Mouse (Mus musculus) neural tube, embryonic 11.5 days (tissue): ENCODE measurements around the gene Npnt. TPM values are rescaled to one million over a fixed set of nuclear protein-coding genes. Genes with fewer than 3 reads are reported as not detected.

ENCODE experiments used
- ATAC-seq: fragments of 200-750 bp; cut with Nextera tagmentation; 2 replicates; pipeline ENCODE4 v1.8.0; 2017; ENCODE audit warnings: moderate number of reproducible peaks, mild to moderate bottlenecking, moderate TSS enrichment, moderate library complexity; ENCODE audit not compliant: insufficient read depth, low FRiP score, low TSS enrichment
- DNase-seq: peaks from one replicate; pipeline ENCODE4 v3.0.0-alpha.2; 2015; ENCODE audit warnings: low spot score
- H3K27ac ChIP-seq: fragments of 300-500 bp; sonication (generic); 2 replicates; pipeline ENCODE4 v1.5.1; 2014; ENCODE audit warnings: low read depth, mild to moderate bottlenecking, low read length
- H3K27me3 ChIP-seq: fragments of 300-500 bp; sonication (generic); 2 replicates; pipeline ENCODE4 v1.6.1; 2014; ENCODE audit warnings: mild to moderate bottlenecking, low read length, mixed read lengths; ENCODE audit not compliant: control insufficient read depth, insufficient read depth
- H3K36me3 ChIP-seq: fragments of 300-500 bp; sonication (generic); 2 replicates; pipeline ENCODE4 v1.6.1; 2014; ENCODE audit warnings: mild to moderate bottlenecking, low read length, moderate library complexity, mixed read lengths; ENCODE audit not compliant: control insufficient read depth, insufficient read depth
- H3K4me1 ChIP-seq: fragments of 300-500 bp; sonication (generic); 2 replicates; pipeline ENCODE4 v1.6.1; 2014; ENCODE audit warnings: low read length, mixed read lengths; ENCODE audit not compliant: control insufficient read depth, insufficient read depth
- H3K4me2 ChIP-seq: fragments of 300-500 bp; sonication (generic); 2 replicates; pipeline ENCODE4 v1.6.1; 2014; ENCODE audit warnings: low read depth, mild to moderate bottlenecking, moderate library complexity
- H3K4me3 ChIP-seq: fragments of 300-500 bp; sonication (generic); 2 replicates; pipeline ENCODE4 v1.5.1; 2014; ENCODE audit warnings: low read depth, low read length
- H3K9ac ChIP-seq: fragments of 300-500 bp; sonication (generic); 2 replicates; pipeline ENCODE4 v1.6.1; 2014; ENCODE audit warnings: mild to moderate bottlenecking, low read length
- H3K9me3 ChIP-seq: fragments of 300-500 bp; sonication (generic); 2 replicates; pipeline ENCODE4 v1.6.1; 2016; ENCODE audit warnings: low read length; ENCODE audit not compliant: control insufficient read depth
- whole genome bisulfite sequencing: fragments of 180-500 bp; shearing (Covaris S2); extraction: QIAGEN DNeasy Blood & Tissue Kit; methylation state at CpG from one replicate; pipeline ENCODE4 v1.1.7; 2014; 5-methylcytosine and 5-hydroxymethylcytosine counted together
- polyA plus RNA-seq: library from polyadenylated mRNA; unstranded; fragments of >200 nt; fragmentation: Nextera tagmentation; extraction: Ambion mirVana; gene quantifications from 2 replicates; pipeline ENCODE4 v1.2.1, GENCODE M21; 2014

The Npnt gene
- polyA plus RNA-seq, 1 experiment from 2014 or later: 8.6 TPM

DNA sequence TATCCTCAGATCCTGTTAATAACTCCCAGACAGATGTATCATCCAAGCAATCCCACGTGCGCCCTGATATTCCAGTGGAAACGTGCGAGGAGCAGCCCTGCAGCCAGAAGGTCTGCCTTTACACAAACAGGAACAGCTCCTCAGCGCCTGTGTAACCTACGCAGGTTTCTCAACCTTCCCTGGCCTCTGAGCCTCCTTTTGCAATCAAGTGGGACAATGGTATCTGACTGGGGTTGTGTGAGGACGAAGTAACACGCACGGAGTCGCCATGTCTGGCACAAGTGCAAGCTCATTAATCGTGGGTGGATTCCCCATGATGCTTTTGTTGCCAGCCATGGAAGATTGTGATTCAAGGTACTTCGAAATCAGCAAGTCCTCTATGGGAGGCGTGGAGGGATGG lies 86.2 kb downstream of the Npnt start:
- no peak overlapping the region for H3K9ac ChIP-seq
- H3K4me1 ChIP-seq: no peaks in the 10 kb centered on the region
- no peaks in the 10 kb centered on the region for H3K9me3 ChIP-seq
- H3K27ac ChIP-seq: no peak overlapping the region
- no peaks in the 10 kb centered on the region for H3K27me3 ChIP-seq
- no peak overlapping the region for H3K4me2 ChIP-seq
- 85% methylated on average over 13 of the region's 13 CpGs for WGBS
- H3K36me3 ChIP-seq: no peaks in the 10 kb centered on the region
- no peak overlapping the region for H3K4me3 ChIP-seq
- no peak for DNase-seq
- no peak for ATAC-seq

DNA sequence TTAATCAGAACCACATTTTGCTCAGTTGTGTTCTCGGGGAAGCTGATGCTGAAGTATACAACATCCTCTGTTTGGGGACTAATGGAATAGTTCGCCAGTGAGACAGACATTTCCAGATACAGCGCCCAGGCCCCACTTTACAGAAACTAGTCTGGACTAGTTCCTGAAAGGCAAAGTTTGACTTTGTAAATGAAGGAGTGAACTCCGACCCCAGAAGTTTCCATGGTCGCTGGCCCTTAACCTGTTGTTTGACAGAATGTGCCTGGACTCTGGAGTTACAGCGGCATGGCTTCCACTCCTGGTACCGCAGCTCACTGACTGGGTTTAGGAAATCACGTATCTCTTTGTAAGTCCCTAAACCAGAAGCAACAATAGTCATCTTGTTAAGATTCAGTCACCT lies 89.3 kb downstream of the Npnt start:
- Histone ChIP-seq H3K9me3 (no peaks in the 10 kb centered on the region), H3K27ac (no peak overlapping the region), H3K4me2 (no peak overlapping the region), H3K27me3 (no peaks in the 10 kb centered on the region), H3K4me3 (no peak overlapping the region), H3K4me1 (no peaks in the 10 kb centered on the region), H3K9ac (no peak overlapping the region), H3K36me3 (no peaks in the 10 kb centered on the region)
- 87% methylated on average over 8 of the region's 8 CpGs for WGBS
- DNase-seq (no peak), ATAC-seq (no peak)

DNA sequence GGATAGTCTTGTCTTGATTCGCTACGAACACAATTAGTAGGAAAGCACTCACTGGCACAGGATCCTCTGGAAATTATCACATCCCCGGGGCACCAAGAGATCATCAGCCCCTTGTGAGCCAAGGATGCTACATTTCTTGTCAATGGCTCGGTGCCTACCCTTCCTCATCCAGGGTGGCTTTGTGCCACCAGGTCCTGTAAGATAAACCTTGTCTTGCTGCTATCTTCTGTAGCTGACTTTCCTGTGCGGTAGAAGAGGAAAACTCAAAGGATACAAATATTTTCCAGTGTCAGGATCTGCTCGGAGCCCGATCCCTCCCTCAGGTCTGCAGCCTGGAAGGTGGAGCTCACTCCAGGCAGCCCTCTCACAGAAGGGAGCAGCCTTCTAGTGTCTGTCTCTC lies 90.5 kb downstream of the Npnt start:
- 91% methylated on average over 7 of the region's 7 CpGs for WGBS

DNA sequence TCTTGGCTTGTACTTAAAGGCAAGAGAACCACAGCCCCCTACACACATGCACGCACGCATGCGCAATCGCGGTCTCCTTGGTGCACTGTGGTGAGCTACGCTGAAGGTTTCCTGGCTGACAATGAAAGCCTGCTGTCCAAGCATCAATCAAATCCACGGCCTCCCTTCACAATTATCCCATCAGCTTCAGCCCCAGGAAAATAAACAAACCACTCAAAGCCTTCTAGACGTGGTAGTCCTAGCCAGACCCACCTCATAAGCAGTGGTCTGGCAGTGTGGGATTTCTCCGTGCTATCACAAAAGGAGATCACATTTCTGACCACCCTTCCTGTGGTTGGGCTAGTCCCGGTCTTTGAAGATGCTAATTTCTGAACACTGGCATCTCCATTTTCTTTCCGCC lies 91.2 kb downstream of the Npnt start:
- H3K4me1 ChIP-seq: no peaks in the 10 kb centered on the region
- H3K27ac ChIP-seq: no peak overlapping the region
- no peaks in the 10 kb centered on the region for H3K36me3 ChIP-seq
- WGBS: 73% methylated on average over 11 of the region's 11 CpGs
- no peak overlapping the region for H3K9ac ChIP-seq
- no peak overlapping the region for H3K4me2 ChIP-seq
- no peaks in the 10 kb centered on the region for H3K27me3 ChIP-seq
- no peak for DNase-seq
- H3K4me3 ChIP-seq: no peak overlapping the region
- no peak for ATAC-seq
- H3K9me3 ChIP-seq: no peaks in the 10 kb centered on the region

More for the DNA sequence above, 90.5 kb downstream of the Npnt start:
- H3K27me3 ChIP-seq: no peaks in the 10 kb centered on the region
- H3K27ac ChIP-seq: no peak overlapping the region
- H3K9me3 ChIP-seq: no peaks in the 10 kb centered on the region
- DNase-seq: no peak
- no peak overlapping the region for H3K4me2 ChIP-seq
- no peaks in the 10 kb centered on the region for H3K36me3 ChIP-seq
- H3K4me1 ChIP-seq: no peaks in the 10 kb centered on the region
- H3K4me3 ChIP-seq: no peak overlapping the region
- ATAC-seq: no peak
- no peak overlapping the region for H3K9ac ChIP-seq

DNA sequence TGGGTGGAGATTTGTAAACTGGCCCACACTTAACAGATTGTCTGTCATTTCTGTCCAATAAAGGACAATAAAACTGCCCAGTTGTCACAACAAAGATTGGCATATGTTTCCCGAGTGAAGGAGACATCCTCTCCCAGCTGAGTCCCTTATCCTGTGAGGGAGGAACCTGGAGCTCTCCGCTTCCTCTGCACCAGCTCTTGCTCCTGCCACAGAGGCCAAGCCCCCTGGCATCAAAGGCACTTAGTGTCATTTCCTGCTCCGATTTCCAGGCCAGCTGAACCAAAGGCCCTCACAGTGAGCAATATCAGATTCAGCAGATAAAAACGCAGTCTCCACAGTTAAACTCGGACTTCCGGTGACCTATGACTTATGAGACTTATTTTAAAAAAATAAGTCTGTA lies 93.4 kb downstream of the Npnt start:
- no peak overlapping the region for H3K4me3 ChIP-seq
- no peaks in the 10 kb centered on the region for H3K36me3 ChIP-seq
- no peak for ATAC-seq
- H3K4me1 ChIP-seq: no peaks in the 10 kb centered on the region
- no peak overlapping the region for H3K27ac ChIP-seq
- H3K9ac ChIP-seq: no peak overlapping the region
- WGBS: 60% methylated on average over 6 of the region's 6 CpGs
- no peaks in the 10 kb centered on the region for H3K27me3 ChIP-seq
- no peaks in the 10 kb centered on the region for H3K9me3 ChIP-seq
- no peak overlapping the region for H3K4me2 ChIP-seq
- DNase-seq: no peak

DNA sequence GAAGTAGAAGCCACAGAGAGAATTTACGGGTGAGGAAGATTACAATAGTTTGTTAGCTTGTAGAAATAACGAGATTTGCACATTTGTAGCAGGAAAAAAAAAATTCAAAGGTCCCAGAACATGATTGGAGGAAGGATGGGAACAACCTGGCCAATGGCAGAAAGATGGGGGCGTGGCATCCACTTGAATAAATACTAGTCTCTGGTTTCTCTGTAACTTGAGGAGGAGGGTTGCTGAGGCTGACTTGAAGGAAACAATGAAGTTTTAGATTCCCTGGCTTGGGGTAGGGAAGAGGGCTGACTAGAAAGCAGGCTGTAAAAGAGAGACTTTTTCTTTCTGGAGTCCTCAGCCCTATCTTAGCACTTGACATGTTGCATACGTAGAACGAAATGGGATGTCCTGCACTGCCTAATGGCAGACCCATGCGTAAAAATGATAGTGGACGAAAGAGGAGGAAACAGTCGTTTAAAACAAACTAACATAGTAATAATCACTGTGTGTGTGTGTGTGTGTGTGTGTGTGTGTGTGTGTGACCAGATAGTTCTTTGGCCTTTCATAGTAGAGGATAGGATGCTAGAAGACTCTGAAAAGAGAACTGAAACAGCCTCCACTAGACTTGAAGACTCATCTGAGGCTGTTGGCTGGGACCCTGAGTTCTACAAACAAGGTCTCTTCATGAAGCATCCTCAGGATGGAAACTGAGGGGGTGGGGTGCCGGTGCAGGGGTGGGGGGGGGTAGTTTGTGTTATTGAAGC lies 94.5 kb downstream of the Npnt start:
- H3K27me3 ChIP-seq: no peaks in the 10 kb centered on the region
- H3K9ac ChIP-seq: no peak overlapping the region
- H3K36me3 ChIP-seq: no peaks in the 10 kb centered on the region
- no peak for ATAC-seq
- H3K4me2 ChIP-seq: no peak overlapping the region
- no peaks in the 10 kb centered on the region for H3K9me3 ChIP-seq
- no peak overlapping the region for H3K4me3 ChIP-seq
- H3K4me1 ChIP-seq: no peaks in the 10 kb centered on the region
- peak; percentile 30 for DNase-seq
- WGBS: 68% methylated on average over 9 of the region's 9 CpGs
- H3K27ac ChIP-seq: no peak overlapping the region

DNA sequence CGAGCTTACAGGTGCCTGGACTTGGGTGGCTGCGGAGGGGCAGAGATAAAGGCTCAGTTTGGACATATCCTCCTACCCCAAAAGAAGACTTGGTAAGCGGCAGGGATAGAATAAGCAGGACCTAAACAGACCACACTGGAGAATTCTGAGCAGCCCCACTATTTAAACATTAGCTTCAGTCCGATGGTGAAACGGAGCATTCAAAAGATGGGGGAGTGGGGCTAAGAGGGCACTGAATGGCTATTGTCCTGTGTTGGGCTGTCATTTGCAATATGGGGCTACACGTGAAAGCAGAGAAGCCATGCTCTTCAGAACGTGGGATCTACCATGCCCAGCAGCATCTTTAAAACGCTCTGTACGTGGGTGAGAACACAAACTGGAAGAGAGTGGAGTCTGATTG lies 95.8 kb downstream of the Npnt start:
- no peak overlapping the region for H3K9ac ChIP-seq
- no peak overlapping the region for H3K4me3 ChIP-seq
- H3K9me3 ChIP-seq: no peaks in the 10 kb centered on the region
- WGBS: 86% methylated on average over 9 of the region's 9 CpGs
- no peaks in the 10 kb centered on the region for H3K4me1 ChIP-seq
- DNase-seq: no peak
- no peaks in the 10 kb centered on the region for H3K27me3 ChIP-seq
- H3K4me2 ChIP-seq: no peak overlapping the region
- no peaks in the 10 kb centered on the region for H3K36me3 ChIP-seq
- no peak overlapping the region for H3K27ac ChIP-seq
- ATAC-seq: no peak

DNA sequence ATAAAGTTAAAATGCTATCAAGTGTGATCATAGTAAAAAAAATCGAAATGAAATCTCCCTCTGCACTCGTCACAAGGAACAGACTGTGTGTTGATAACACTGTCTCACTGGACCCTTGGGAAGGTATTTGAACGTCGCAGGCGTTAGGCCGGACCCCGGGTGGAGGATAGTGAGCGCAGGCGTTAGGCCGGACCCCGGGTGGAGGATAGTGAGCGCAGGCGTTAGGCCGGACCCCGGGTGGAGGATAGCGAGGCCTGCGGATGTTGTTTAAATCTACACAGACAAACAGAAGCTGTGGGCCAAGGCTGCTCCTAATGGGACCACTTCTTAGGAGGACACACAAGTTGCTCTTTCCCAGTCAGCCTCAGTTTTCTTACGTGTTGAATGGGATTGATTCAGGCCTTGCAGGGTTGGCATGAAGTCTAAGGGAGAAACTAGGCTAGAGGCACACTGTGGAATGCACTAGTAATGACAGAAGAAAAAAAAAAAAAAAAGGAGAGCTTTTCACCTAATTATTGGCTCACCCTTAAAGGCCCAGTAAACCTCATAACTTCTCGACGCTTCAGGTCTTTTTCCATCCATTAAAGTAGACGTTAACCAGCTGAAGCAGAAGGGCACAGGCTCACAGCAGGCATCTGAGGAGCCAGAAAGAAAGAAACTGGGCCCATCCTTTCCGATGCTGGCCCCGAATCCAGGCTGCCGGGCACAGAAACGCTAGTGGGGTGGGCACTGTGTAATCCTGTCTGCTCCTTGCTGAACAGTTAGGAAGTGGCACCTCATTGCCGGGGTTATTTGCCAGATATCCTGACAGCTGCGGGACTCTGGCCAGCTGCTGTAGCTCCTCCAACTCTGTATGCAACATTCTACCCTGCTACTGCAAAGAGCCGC lies 98.0 kb downstream of the Npnt start:
- no peak overlapping the region for H3K4me3 ChIP-seq
- WGBS: 72% methylated on average over 28 of the region's 28 CpGs
- H3K9ac ChIP-seq: no peak overlapping the region
- H3K27ac ChIP-seq: no peak overlapping the region
- ATAC-seq (no peak), DNase-seq (no peak)
- no peak overlapping the region for H3K4me2 ChIP-seq
- H3K9me3 ChIP-seq: no peaks in the 10 kb centered on the region
- H3K4me1 ChIP-seq: no peaks in the 10 kb centered on the region
- H3K27me3 ChIP-seq: no peaks in the 10 kb centered on the region
- no peaks in the 10 kb centered on the region for H3K36me3 ChIP-seq

DNA sequence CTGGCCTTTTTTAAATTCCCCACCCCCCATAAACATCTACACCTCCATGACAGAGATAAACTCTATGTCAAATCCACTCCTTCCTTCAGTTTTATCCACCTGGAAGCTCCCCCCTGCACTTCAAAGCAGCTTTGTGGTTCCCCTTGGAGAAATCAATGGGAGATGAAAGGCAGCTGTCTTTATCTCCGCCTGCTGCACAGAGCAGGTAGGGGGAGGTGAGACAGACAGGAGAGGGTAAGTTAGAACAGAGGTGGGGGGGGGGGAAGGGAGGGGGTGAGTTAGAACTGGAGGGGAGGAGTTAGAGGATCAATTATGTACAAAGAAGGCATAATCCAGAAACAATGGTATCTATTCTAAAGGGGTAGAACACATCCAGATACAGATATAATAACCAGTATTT lies 98.7 kb downstream of the Npnt start:
- WGBS: 75% methylated on average over 1 of the region's 1 CpGs
- Histone ChIP-seq H3K27me3 (no peaks in the 10 kb centered on the region), H3K9me3 (no peaks in the 10 kb centered on the region), H3K4me2 (no peak overlapping the region), H3K36me3 (no peaks in the 10 kb centered on the region), H3K4me3 (no peak overlapping the region), H3K27ac (no peak overlapping the region), H3K9ac (no peak overlapping the region), H3K4me1 (no peaks in the 10 kb centered on the region)
- no peak for DNase-seq
- no peak for ATAC-seq
